Mouse (Mus musculus) ES-E14 (cell line): ENCODE data around the gene Oas1e.
"Not testable (repeated sequence)": the region's sequence is repeated elsewhere in the genome, so short reads cannot be mapped to it uniquely, and the experiment has no call there.

Experiments
- HCFC1 ChIP-seq: IDR thresholded peaks from 2 replicates; pipeline ENCODE4 v1.6.1; 2012; ENCODE audit warnings: low read length, inconsistent platforms, borderline replicate concordance; ENCODE audit not compliant: insufficient read depth
- MAFK ChIP-seq: IDR thresholded peaks from 2 replicates; pipeline ENCODE4 v1.6.1; 2014; ENCODE audit warnings: mild to moderate bottlenecking, low read depth, low read length, inconsistent platforms; ENCODE audit not compliant: insufficient read depth
- ZC3H11A ChIP-seq: IDR thresholded peaks from 2 replicates; pipeline ENCODE4 v1.6.1; 2012; ENCODE audit warnings: low read depth, mild to moderate bottlenecking, inconsistent platforms, low read length, borderline replicate concordance

- not testable (repeated sequence) for TF ChIP-seq ZC3H11A, HCFC1, MAFK
Measured at GRCm38 (mm10) chr5:120798147-120798546, 2.8 kb upstream of the Oas1e start.
